8 mouse cellular contexts compared by ENCODE assay signal in genomic region chr5:142963705-142964494, GRCm38 (mm10). TPM values are rescaled to one million over a fixed set of nuclear protein-coding genes. Genes with fewer than 3 reads are reported as not detected.
A peak's percentile ranks its signal among the peaks of the same experiment; 100 is the strongest.
DNase-seq lines count a peak whose midpoint lies in the region; ATAC-seq lines count a peak whose summit lies in the region.

No protein-coding gene starts in this region.

- peak overlapping the region; percentile 97 for H3K4me3 ChIP-seq in neural tube, embryonic 14.5 days (ENCODE audit: low read depth, low read length)

- ATAC-seq in neural tube, embryonic 14.5 days (ENCODE audit: low read depth) = no peak
- no peak for ATAC-seq in cerebellum, adult (ENCODE audit: insufficient number of reproducible peaks, low FRiP score, low TSS enrichment)
- no peak for ATAC-seq in inflammation-experienced regulatory T-cells, adult 6 months

- peak overlapping the region; percentile 62; the same call in 1 of the 2 replicates for H3K27ac ChIP-seq in neural tube, embryonic 14.5 days (ENCODE audit: low read depth, low read length)

- peak overlapping the region; percentile 90 for H3K4me2 ChIP-seq in neural tube, embryonic 14.5 days (ENCODE audit: low read depth, low read length)

- H3K36me3 ChIP-seq in neural tube, embryonic 14.5 days (ENCODE audit: control insufficient read depth, insufficient read depth, low read length) = peaks cover 6% of the 10 kb centered on the region

- H3K4me1 ChIP-seq in neural tube, embryonic 14.5 days (ENCODE audit: control insufficient read depth, insufficient read depth, low read length) = peaks cover 25% of the 10 kb centered on the region

- 40% methylated on average over 17 of the region's 17 CpGs for WGBS in neural tube, embryonic 14.5 days

- H3K9me3 ChIP-seq in neural tube, embryonic 14.5 days (ENCODE audit: control insufficient read depth, low read length) = no peaks in the 10 kb centered on the region

- H3K9ac ChIP-seq in neural tube, embryonic 14.5 days (replicated peaks; ENCODE audit: low read depth, low read length) = peak overlapping the region; percentile 100

- no peaks in the 10 kb centered on the region for H3K27me3 ChIP-seq in neural tube, embryonic 14.5 days (ENCODE audit: control insufficient read depth, insufficient read depth, low read length)

- peak; percentile 7 for DNase-seq in kidney, postnatal 14 days
- no peak for DNase-seq in kidney, adult 18-20 months
- DNase-seq in adipocyte (ENCODE audit: low spot score) = peak; percentile 40
- DNase-seq in forelimb bud, embryonic 11.5 days (ENCODE audit: low read depth, low spot score) = peak; percentile 35
- DNase-seq in left cerebral cortex, adult 9 months (ENCODE audit: low spot score in 2 of 2) = peak; percentile 78 to 83

RNA-seq across cellular contexts. Expression of gene Fscn1, which starts 3.8 kb away (rescaled TPM):
- polyA plus RNA-seq in neural tube, embryonic 14.5 days (2014; fragmentation: Nextera tagmentation; extraction: Ambion mirVana) = 428 and 502 TPM in 2 replicates
- 1 to 10 TPM in 1 of 3 experiments, not detected in 2; 1.2 TPM for polyA plus RNA-seq in inflammation-experienced regulatory T-cells, adult 6 months (2017; shearing (Covaris generic))

RNA-seq across cellular contexts. Expression of gene Actb, which starts 57.3 kb away (rescaled TPM):
- 12,012 and 12,961 TPM in 2 replicates for polyA plus RNA-seq in neural tube, embryonic 14.5 days (2014; fragmentation: Nextera tagmentation; extraction: Ambion mirVana)
- polyA plus RNA-seq in inflammation-experienced regulatory T-cells, adult 6 months (2017; shearing (Covaris generic)) = over 10,000 TPM; 20,020 to 68,742 (median 52,499) TPM

Comparison
In these comparisons a context has a peak if more than half of its experiments do, and no peak if none do; other contexts are left out.
1. RNA of gene Fscn1, which starts 3.8 kb away (polyA plus RNA-seq): 428 to 502 TPM in neural tube, embryonic 14.5 days; 1.2 TPM in inflammation-experienced regulatory T-cells, adult 6 months; every median in the first group is over 100 times any median in the second.